Mouse (Mus musculus) heart, adult 2 months (tissue): ENCODE data around the gene Acadvl.

Experiments
- CTCF ChIP-seq: fragments of 200-600 bp; IDR thresholded peaks from 2 replicates; pipeline ENCODE4 v1.8.1; 2022; ENCODE audit warnings: antibody characterized with exemption, mild to moderate bottlenecking, moderate library complexity
- EP300 ChIP-seq: fragments of 200-500 bp; IDR thresholded peaks from 2 replicates; pipeline ENCODE4 v1.6.1; 2011; ENCODE audit warnings: low read depth, low read length, control low read depth; ENCODE audit not compliant: insufficient read depth
- POLR2A ChIP-seq: fragments of 200-500 bp; IDR thresholded peaks from 2 replicates; pipeline ENCODE4 v1.6.1; 2011; ENCODE audit warnings: mild to moderate bottlenecking, low read depth, low read length, control low read depth; ENCODE audit not compliant: insufficient read depth

DNA sequence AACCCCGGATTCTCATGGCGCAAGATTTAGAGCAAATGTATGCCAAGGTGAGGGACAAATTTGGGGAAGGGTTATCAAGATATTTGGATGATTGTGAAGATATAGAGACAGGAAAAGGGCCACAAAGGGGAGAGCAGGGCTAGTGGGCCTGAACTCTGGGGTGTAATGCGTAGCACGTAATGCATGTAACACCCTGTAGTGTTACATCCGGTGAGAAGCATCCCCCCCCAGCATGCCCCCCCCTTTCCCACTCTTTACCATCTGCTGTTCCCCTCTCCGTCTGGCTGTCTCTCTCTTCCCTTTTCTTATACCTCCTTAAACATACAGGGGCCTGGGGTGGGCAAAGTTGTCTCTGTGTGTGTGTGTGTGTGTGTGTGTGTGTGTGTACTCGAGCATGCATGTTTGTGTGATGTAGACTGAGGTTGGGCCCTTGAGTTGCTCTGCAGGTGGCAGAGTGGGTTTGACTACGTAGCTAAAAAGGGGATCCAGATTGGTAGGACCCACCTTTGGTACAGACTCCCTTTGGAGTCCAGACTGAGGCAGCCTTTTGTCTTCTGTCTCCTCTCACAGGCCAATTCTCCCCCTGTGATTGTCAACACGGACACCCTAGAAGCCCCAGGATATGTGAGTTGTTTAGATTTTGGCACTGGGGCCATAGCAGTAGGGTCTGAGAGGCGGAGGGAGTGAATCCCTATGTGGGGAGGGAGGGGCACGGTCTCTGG, 14.8 kb upstream of the Acadvl start:
- TF ChIP-seq CTCF: no peak
- TF ChIP-seq POLR2A: no peak
- no peak for TF ChIP-seq EP300
